Mouse (Mus musculus) embryonic facial prominence, embryonic 13.5 days (tissue): ENCODE measurements around the gene Pla1a. TPM values are rescaled to one million over a fixed set of nuclear protein-coding genes. Genes with fewer than 3 reads are reported as not detected.

Source experiments
- ATAC-seq: fragments of 200-750 bp; cut with Nextera tagmentation; 2 replicates; pipeline ENCODE4 v1.8.0; 2017; ENCODE audit warnings: low read depth; ENCODE audit not compliant: insufficient number of reproducible peaks, insufficient read depth, low FRiP score, low TSS enrichment
- H3K27ac ChIP-seq: fragments of 300-500 bp; sonication (generic); 2 replicates; pipeline ENCODE4 v1.5.1; 2015; ENCODE audit warnings: moderate library complexity, mild to moderate bottlenecking, inconsistent platforms
- H3K27me3 ChIP-seq: fragments of 300-500 bp; sonication (generic); 2 replicates; pipeline ENCODE4 v1.6.1; 2015; ENCODE audit warnings: mild to moderate bottlenecking, inconsistent platforms
- H3K36me3 ChIP-seq: fragments of 300-500 bp; sonication (generic); 2 replicates; pipeline ENCODE4 v1.6.1; 2015; ENCODE audit warnings: mild to moderate bottlenecking, inconsistent platforms
- H3K4me1 ChIP-seq: fragments of 300-500 bp; sonication (generic); 2 replicates; pipeline ENCODE4 v1.6.1; 2015; ENCODE audit warnings: inconsistent platforms
- H3K4me2 ChIP-seq: fragments of 300-500 bp; sonication (generic); 2 replicates; pipeline ENCODE4 v1.6.1; 2015; ENCODE audit warnings: moderate library complexity, mild to moderate bottlenecking, inconsistent platforms
- H3K4me3 ChIP-seq: fragments of 300-500 bp; sonication (generic); 2 replicates; pipeline ENCODE4 v1.5.1; 2015; ENCODE audit warnings: mild to moderate bottlenecking, inconsistent platforms
- H3K9ac ChIP-seq: fragments of 300-500 bp; sonication (generic); 2 replicates; pipeline ENCODE4 v1.6.1; 2015; ENCODE audit warnings: mild to moderate bottlenecking, inconsistent platforms
- H3K9me3 ChIP-seq: fragments of 300-500 bp; sonication (generic); 2 replicates; pipeline ENCODE4 v1.6.1; 2016; ENCODE audit warnings: inconsistent platforms
- WGBS: fragments of 180-500 bp; shearing (Covaris S2); methylation state at CpG from one replicate; pipeline ENCODE4 v1.1.7; 2015; ENCODE audit warnings: mixed read lengths; 5-methylcytosine and 5-hydroxymethylcytosine counted together
- polyA plus RNA-seq: library from polyadenylated mRNA; unstranded; fragments of >200 nt; fragmentation: Nextera tagmentation; extraction: Ambion mirVana; gene quantifications from 2 replicates; pipeline ENCODE4 v1.2.1, GENCODE M21; 2015

The Pla1a gene
- polyA plus RNA-seq, 1 experiment from 2014 or later = 0.20 TPM

GRCm38 (mm10) chr16:38359857-38360256 is 73.1 kb downstream of the Pla1a start:
- no peak overlapping the region for H3K4me3 ChIP-seq
- H3K27ac ChIP-seq = no peak overlapping the region
- H3K4me1 ChIP-seq = peaks cover 13% of the 10 kb centered on the region
- no peak overlapping the region for H3K4me2 ChIP-seq
- 65% methylated on average over 3 of the region's 3 CpGs for WGBS
- no peak overlapping the region for H3K9ac ChIP-seq
- ATAC-seq = no peak
- H3K36me3 ChIP-seq = 0 out of 2 replicates have a peak, but pooled peaks cover 3% of the 10 kb centered on the region
- H3K27me3 ChIP-seq = no peaks in the 10 kb centered on the region
- no peaks in the 10 kb centered on the region for H3K9me3 ChIP-seq

DNA sequence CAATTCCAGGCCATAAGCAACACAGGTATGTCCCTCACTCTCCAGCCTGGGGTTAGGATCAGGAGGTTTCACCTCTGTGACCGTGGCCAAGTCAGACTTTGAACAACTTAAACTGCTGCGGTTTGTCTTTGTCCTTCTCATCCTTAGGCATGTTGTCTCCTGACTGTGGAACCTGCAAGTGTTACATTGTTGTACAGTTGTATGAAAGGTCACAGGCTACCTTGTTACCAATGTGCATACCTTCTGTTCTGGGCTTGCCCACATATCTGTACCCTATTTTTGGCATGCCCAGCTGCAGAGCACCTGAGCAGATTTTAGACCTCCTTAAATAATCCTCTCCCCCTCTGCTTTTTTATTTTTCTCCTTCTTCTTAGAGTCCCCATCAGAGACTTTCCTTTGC is 73.7 kb downstream of the Pla1a start:
- H3K27ac ChIP-seq = no peak overlapping the region
- ATAC-seq = no peak
- no peaks in the 10 kb centered on the region for H3K9me3 ChIP-seq
- H3K4me3 ChIP-seq = no peak overlapping the region
- H3K36me3 ChIP-seq = 0 out of 2 replicates have a peak, but pooled peaks cover 3% of the 10 kb centered on the region
- H3K4me2 ChIP-seq = no peak overlapping the region
- WGBS = 82% methylated on average over 2 of the region's 2 CpGs
- no peaks in the 10 kb centered on the region for H3K27me3 ChIP-seq
- H3K9ac ChIP-seq = no peak overlapping the region
- peaks cover 13% of the 10 kb centered on the region for H3K4me1 ChIP-seq

DNA sequence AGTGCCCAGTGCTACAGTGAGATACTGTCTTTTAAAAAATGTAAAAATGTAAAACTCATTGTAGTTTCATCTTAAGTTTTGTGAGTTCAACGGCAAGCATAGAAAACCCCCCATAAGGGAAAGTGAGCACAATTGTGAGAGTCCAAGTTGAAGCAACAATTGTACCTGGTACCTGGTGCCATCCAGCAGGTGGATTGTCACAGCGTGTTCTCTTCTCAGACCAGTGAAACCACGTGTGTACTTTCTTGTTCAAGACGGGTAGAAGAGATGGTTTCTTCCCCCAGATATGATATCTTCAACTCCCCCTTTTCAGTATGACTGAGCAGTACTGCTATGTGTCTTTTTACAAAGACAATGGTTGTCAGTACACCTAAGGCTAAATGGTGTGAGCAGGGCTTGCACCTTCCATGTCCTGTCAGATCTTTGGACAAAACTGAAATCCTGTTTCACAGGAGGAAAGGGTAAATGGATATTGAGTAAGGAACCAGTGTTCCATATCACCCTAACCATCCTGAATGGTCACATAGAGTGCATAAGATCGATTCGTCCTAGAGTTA is 74.6 kb downstream of the Pla1a start:
- Histone ChIP-seq H3K27ac (no peak overlapping the region), H3K36me3 (peaks cover 7% of the 10 kb centered on the region; the same call in 1 of the 2 replicates), H3K9ac (no peak overlapping the region), H3K27me3 (no peaks in the 10 kb centered on the region), H3K4me1 (peaks cover 13% of the 10 kb centered on the region), H3K9me3 (no peaks in the 10 kb centered on the region), H3K4me2 (no peak overlapping the region), H3K4me3 (no peak overlapping the region)
- 89% methylated on average over 6 of the region's 6 CpGs for WGBS
- ATAC-seq = no peak

- Histone ChIP-seq H3K27me3 (no peaks in the 10 kb centered on the region), H3K4me3 (no peak overlapping the region), H3K27ac (no peak overlapping the region), H3K36me3 (peaks cover 32% of the 10 kb centered on the region), H3K9ac (no peak overlapping the region), H3K9me3 (no peaks in the 10 kb centered on the region), H3K4me2 (no peak overlapping the region), H3K4me1 (no peaks in the 10 kb centered on the region)
- ATAC-seq = no peak
- 89% methylated on average over 5 of the region's 5 CpGs for WGBS
Observed at GRCm38 (mm10) chr16:38354185-38354913, 78.6 kb downstream of the Pla1a start.

- Histone ChIP-seq H3K9me3 (no peaks in the 10 kb centered on the region), H3K36me3 (peaks cover 38% of the 10 kb centered on the region), H3K4me3 (no peak overlapping the region), H3K4me2 (no peak overlapping the region), H3K4me1 (no peaks in the 10 kb centered on the region), H3K27ac (no peak overlapping the region), H3K27me3 (no peaks in the 10 kb centered on the region), H3K9ac (no peak overlapping the region)
- ATAC-seq = no peak
- WGBS = 97% methylated on average over 2 of the region's 2 CpGs
Observed at GRCm38 (mm10) chr16:38353642-38354041, 79.3 kb downstream of the Pla1a start.

GRCm38 (mm10) chr16:38352851-38353250 is 80.1 kb downstream of the Pla1a start:
- Histone ChIP-seq H3K4me2 (no peak overlapping the region), H3K27me3 (no peaks in the 10 kb centered on the region), H3K9ac (no peak overlapping the region), H3K27ac (no peak overlapping the region), H3K9me3 (no peaks in the 10 kb centered on the region), H3K36me3 (peaks cover 38% of the 10 kb centered on the region), H3K4me1 (peaks cover 4% of the 10 kb centered on the region; the same call in 1 of the 2 replicates), H3K4me3 (no peak overlapping the region)
- ATAC-seq = no peak

- Histone ChIP-seq H3K36me3 (peaks cover 38% of the 10 kb centered on the region), H3K9ac (no peak overlapping the region), H3K4me2 (no peak overlapping the region), H3K27me3 (no peaks in the 10 kb centered on the region), H3K27ac (no peak overlapping the region), H3K4me1 (peaks cover 9% of the 10 kb centered on the region; the same call in 1 of the 2 replicates), H3K9me3 (no peaks in the 10 kb centered on the region), H3K4me3 (no peak overlapping the region)
- WGBS = 83% methylated on average over 7 of the region's 7 CpGs
- ATAC-seq = no peak
Observed at GRCm38 (mm10) chr16:38352031-38352430, 80.9 kb downstream of the Pla1a start.

GRCm38 (mm10) chr16:38350939-38351338 is 82.0 kb downstream of the Pla1a start:
- Histone ChIP-seq H3K27ac (no peak overlapping the region), H3K9ac (no peak overlapping the region), H3K4me3 (no peak overlapping the region), H3K4me2 (no peak overlapping the region), H3K9me3 (no peaks in the 10 kb centered on the region), H3K27me3 (no peaks in the 10 kb centered on the region), H3K4me1 (peaks cover 9% of the 10 kb centered on the region; the same call in 1 of the 2 replicates), H3K36me3 (peaks cover 35% of the 10 kb centered on the region)
- WGBS = 71% methylated on average over 6 of the region's 6 CpGs
- ATAC-seq = no peak

- H3K27ac ChIP-seq = no peak overlapping the region
- H3K9ac ChIP-seq = no peak overlapping the region
- WGBS = 88% methylated on average over 7 of the region's 7 CpGs
- no peak for ATAC-seq
- H3K27me3 ChIP-seq = no peaks in the 10 kb centered on the region
- H3K4me3 ChIP-seq = no peak overlapping the region
- H3K4me1 ChIP-seq = peaks cover 9% of the 10 kb centered on the region; the same call in 1 of the 2 replicates
- no peak overlapping the region for H3K4me2 ChIP-seq
- H3K9me3 ChIP-seq = no peaks in the 10 kb centered on the region
- H3K36me3 ChIP-seq = peaks cover 35% of the 10 kb centered on the region
Observed at GRCm38 (mm10) chr16:38350361-38350855, 82.5 kb downstream of the Pla1a start.

DNA sequence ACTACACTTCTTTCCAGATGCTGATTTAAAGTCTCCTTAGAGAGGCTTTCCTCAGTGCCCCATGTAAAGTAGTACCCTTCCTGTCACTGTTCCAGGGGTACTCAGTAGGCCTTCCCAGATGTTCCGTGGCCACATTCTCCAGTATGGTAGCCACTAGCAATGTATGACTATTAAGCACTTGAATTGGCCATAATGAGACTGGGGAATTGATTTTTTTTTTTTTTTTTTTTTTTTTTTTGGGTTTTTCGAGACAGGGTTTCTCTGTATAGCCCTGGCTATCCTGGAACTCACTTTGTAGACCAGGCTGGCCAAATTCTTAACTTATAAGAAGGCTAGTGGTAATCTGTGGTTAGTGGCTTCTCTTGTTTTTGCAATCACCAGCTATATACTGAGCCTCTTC is 83.1 kb downstream of the Pla1a start:
- no peak overlapping the region for H3K9ac ChIP-seq
- ATAC-seq = no peak
- no peaks in the 10 kb centered on the region for H3K27me3 ChIP-seq
- no peak overlapping the region for H3K27ac ChIP-seq
- H3K4me2 ChIP-seq = no peak overlapping the region
- WGBS = 80% methylated on average over 2 of the region's 2 CpGs
- no peaks in the 10 kb centered on the region for H3K9me3 ChIP-seq
- peaks cover 9% of the 10 kb centered on the region; the same call in 1 of the 2 replicates for H3K4me1 ChIP-seq
- H3K36me3 ChIP-seq = peaks cover 35% of the 10 kb centered on the region
- H3K4me3 ChIP-seq = no peak overlapping the region

GRCm38 (mm10) chr16:38348217-38348761 is 84.7 kb downstream of the Pla1a start:
- WGBS = 91% methylated on average over 9 of the region's 9 CpGs
- ATAC-seq = no peak
- H3K9ac ChIP-seq = no peak overlapping the region

More at GRCm38 (mm10) chr16:38348217-38348761, 84.7 kb downstream of the Pla1a start:
- H3K4me1 ChIP-seq = peaks cover 9% of the 10 kb centered on the region; the same call in 1 of the 2 replicates
- H3K27me3 ChIP-seq = no peaks in the 10 kb centered on the region
- H3K9me3 ChIP-seq = no peaks in the 10 kb centered on the region
- peaks cover 31% of the 10 kb centered on the region for H3K36me3 ChIP-seq
- H3K27ac ChIP-seq = no peak overlapping the region
- H3K4me3 ChIP-seq = no peak overlapping the region
- no peak overlapping the region for H3K4me2 ChIP-seq
